Mouse (Mus musculus): Measurements from ENCODE around the gene Myadm.
"Not testable (repeated sequence)": the region's sequence is repeated elsewhere in the genome, so short reads cannot be mapped to it uniquely, and the experiment has no call there.

The Myadm gene

GRCm38 (mm10) chr7:3291197-3291596 is 2.3 kb downstream of the Myadm start:
- DNase-seq = no peak

GRCm38 (mm10) chr7:3291764-3292163 is 2.9 kb downstream of the Myadm start:
- DNase-seq = no peak

DNA sequence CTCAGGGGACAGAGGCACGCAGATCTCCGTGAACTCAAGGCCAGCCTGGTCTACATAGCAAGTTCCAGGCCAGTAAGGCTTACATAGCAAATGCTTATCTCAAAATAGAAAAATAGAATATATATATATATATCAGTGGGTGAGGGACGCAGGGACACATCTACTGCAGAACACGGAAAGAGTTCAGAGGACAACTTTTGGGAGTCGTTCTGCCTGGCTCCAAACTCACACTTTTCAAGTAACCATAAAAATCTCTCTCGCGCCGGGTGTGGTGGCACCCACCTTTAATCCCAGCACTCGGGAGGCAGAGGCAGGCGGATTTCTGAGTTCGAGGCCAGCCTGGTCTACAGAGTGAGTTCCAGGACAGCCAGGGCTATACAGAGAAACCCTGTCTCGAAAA is 3.4 kb downstream of the Myadm start:
- not testable (repeated sequence) for DNase-seq

GRCm38 (mm10) chr7:3292791-3293190 is 3.9 kb downstream of the Myadm start:
- DNase-seq = peak; percentile 19

DNA sequence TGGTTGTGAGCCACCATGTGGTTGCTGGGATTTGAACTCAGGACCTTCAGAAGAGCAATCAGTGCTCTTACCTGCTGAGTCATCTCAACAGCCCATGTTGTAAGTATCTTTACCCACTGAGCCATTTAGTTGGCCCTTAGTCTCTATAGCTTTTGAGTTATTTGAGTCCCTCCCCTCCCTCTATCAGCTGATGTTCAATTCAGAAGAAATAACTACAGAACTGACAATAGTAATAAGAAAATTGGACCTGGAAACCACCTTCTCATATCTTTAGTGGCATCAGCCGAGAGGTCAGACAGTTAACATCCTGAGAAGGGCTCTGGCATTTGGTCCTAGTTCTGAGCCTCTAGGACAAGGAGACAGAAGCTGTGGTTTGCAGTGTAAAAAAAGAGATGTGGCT is 5.9 kb downstream of the Myadm start:
- no peak for DNase-seq

GRCm38 (mm10) chr7:3295321-3296110 is 6.6 kb downstream of the Myadm start:
- DNase-seq = no peak

DNA sequence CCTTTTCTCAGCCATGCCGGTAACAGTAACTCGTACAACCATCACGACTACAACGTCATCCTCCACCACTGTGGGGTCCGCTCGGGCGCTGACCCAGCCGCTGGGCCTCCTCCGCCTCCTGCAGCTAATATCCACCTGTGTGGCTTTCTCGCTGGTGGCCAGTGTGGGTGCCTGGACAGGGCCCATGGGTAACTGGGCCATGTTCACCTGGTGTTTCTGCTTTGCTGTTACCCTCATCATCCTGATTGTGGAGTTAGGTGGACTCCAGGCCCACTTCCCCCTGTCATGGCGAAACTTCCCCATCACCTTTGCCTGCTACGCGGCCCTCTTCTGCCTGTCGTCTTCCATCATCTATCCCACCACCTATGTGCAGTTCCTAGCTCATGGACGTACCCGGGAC is 7.8 kb downstream of the Myadm start:
- DNase-seq = no peak

DNA sequence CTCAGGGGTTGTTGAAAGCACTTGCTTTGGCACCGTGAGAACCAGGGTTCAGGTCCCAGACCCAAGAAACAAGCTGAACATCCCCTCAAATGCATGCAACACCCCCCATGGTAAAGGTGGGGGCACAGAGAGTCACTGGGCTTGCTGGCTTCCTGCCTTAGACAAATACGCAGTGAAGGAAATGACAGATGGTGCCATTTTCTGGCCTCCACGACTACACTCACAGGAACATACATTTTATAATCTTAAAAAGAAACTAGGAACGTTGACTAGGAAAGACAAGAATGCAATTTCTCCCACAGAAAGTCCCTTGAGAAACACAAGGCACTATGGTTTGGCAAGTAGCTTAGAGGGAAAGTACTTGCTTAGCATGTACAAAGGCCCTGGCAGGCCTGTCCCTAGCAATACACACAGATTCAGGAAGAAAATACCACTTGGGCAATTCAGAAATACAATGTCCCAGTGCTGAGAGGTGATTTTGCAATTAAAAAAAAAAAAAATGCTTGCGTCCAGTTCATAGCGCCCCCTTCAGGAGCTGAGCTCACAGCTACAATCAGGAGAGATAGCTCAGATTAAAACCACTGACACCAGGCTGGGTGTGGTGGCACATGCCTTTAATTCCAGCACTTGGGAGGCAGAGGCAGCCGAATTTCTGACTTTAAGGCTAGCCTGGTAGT is 11.2 kb downstream of the Myadm start:
- no peak for DNase-seq

- DNase-seq = no peak
These were observed 12.2 kb downstream of the Myadm start for GRCm38 (mm10) chr7:3300891-3301627.

DNA sequence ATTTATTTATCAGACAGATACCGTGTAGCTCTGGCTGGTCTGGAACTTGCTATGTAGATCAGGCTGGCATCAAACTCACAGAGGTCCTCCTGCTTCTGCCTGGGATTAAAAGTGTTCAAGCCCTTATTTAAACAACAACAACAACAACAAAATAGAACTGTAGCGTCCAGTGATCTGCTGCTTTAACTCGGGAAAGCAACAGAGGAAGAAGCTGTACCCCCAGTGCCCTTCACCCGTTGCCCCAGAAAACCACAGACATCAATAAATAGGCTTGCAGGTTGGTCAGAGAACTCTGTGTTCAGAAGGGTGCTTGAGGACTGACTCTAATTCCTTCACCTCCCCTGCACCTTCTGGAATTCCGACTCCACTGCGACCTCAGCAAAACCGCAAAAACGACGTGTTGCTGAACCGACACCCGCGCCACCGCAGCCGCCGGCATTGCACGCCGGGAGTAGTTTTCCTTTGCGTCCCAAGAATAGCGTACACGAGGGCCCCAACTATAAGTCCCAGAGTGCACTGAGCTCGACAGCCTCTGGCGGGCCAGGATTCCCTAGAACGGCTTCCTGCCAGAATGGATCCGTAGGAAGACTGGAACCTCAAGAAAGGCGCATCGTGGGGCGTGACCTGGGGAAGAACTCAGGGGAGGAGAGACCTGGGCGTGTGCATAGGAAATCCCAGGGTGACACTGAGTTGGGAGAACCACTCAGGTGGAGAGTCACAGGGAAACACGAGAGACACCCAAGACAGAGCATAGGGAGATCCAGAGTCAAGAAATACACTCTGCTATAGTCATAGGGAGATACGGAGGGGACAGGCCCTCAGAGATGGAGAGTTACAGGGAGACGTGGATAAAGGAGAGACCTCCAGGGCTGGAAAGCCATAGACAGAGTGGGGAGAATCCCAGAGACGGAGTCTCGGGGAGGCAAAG is 13.0 kb downstream of the Myadm start:
- DNase-seq = no peak

DNA sequence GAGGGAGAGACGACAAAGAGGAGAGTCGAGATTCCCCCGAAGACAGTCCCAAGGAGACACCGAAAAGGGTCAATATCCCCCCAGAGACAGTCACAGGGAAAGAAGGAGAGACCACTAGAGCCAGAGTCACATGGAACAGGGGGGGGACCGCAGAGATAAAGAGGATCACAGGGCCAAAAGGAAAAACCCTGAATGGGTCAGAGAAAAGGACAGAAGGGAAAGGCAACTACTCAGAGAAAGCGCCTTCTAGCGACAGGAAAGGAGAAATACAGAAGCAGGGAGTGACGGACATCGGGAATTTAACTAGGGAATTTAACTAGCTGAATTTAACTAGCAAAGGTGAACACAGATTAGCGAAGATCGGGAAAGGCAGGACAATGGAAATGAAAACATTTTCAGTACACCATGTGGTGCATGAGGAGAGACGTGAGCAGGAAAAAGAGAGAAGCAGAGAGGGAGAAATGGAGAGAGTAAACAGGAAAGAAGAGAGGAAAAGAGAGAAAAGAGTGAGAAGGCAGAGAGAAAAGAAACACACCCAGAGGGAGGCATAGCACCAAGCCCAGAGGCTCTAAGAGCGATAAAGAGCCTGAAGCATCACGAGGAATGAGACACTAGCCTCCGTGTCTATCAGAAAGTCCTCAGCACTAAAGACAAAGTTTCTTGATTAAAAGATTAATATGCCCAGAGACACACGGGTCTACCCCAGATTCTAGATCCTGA is 13.8 kb downstream of the Myadm start:
- DNase-seq = no peak

GRCm38 (mm10) chr7:3303276-3303781 is 14.4 kb downstream of the Myadm start:
- peak; percentile 3 for DNase-seq

- no peak for DNase-seq
These were observed 14.9 kb downstream of the Myadm start for GRCm38 (mm10) chr7:3303789-3304188.

GRCm38 (mm10) chr7:3304298-3304697 is 15.4 kb downstream of the Myadm start:
- peak; percentile 7 for DNase-seq

- DNase-seq = no peak
These were observed 17.5 kb downstream of the Myadm start for GRCm38 (mm10) chr7:3306400-3306799.

DNA sequence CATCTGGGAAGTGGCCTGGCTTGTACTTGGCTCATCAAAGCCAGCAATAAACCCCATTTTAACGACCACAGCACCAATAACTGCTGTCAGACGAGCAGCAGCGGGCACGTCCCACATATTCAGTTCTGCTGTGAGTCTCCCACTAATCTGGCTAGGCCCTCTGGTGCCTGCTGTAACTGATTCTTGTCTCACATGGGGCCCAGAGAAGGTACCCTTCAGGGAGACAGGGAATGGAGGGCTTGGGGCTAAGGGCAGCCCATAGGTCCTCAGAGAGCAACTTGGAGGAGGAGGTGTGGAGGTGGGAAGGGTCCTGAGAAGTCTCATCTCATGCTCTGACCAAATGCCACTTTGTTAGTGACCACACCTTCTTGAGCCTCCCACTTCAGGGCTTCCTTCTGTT is 19.8 kb downstream of the Myadm start:
- DNase-seq = no peak

- no peak for DNase-seq
These were observed 21.4 kb downstream of the Myadm start for GRCm38 (mm10) chr7:3310233-3310632.

GRCm38 (mm10) chr7:3313571-3313970 is 24.7 kb downstream of the Myadm start:
- DNase-seq = no peak

- no peak for DNase-seq
These were observed 25.2 kb downstream of the Myadm start for GRCm38 (mm10) chr7:3314121-3314520.

- no peak for DNase-seq
These were observed 28.8 kb downstream of the Myadm start for GRCm38 (mm10) chr7:3317704-3318103.

- DNase-seq = no peak
These were observed 32.0 kb downstream of the Myadm start for GRCm38 (mm10) chr7:3320856-3321255.

DNA sequence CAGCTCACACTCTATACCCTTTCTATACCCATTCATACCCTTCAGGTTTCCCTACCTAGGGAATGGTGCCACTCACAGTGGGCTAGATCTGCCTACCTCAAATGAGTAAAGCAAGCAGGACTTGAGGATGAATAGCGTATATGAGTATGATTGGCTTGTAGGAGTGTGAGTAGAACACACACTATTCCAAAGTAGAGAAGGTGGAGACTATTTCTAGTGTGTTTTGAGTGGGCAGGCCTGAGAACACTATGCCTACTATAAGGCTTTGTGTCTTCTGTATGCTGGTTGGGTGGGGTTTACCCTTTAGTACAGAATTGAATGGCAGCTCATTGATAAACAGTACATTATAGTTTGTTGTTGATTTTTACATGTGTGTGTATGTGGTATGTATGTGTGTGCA is 34.9 kb downstream of the Myadm start:
- DNase-seq = no peak
